Mouse (Mus musculus) heart, embryonic 15.5 days (tissue): ENCODE results near the gene Tbc1d10a. TPM values are rescaled to one million over a fixed set of nuclear protein-coding genes. Genes with fewer than 3 reads are reported as not detected.

ENCODE experiments used
- ATAC-seq: fragments of 200-750 bp; cut with Nextera tagmentation; replicated peaks from 2 replicates; pipeline ENCODE4 v1.8.0; 2017; ENCODE audit warnings: low read depth, moderate TSS enrichment; ENCODE audit not compliant: insufficient number of reproducible peaks, insufficient read depth, low FRiP score
- H3K27ac ChIP-seq: fragments of 300-500 bp; sonication (generic); 2 replicates; pipeline ENCODE4 v1.5.1; 2015; ENCODE audit warnings: mild to moderate bottlenecking, inconsistent platforms
- H3K27me3 ChIP-seq: fragments of 300-500 bp; sonication (generic); 2 replicates; pipeline ENCODE4 v1.6.1; 2015; ENCODE audit warnings: inconsistent platforms
- H3K36me3 ChIP-seq: fragments of 300-500 bp; sonication (generic); 2 replicates; pipeline ENCODE4 v1.6.1; 2015; ENCODE audit warnings: mild to moderate bottlenecking, inconsistent platforms
- H3K4me1 ChIP-seq: fragments of 300-500 bp; sonication (generic); replicated peaks from 2 replicates; pipeline ENCODE4 v1.6.1; 2015; ENCODE audit warnings: inconsistent platforms
- H3K4me2 ChIP-seq: fragments of 300-500 bp; sonication (generic); 2 replicates; pipeline ENCODE4 v1.6.1; 2015; ENCODE audit warnings: inconsistent platforms, mild to moderate bottlenecking, moderate library complexity
- H3K4me3 ChIP-seq: fragments of 300-500 bp; sonication (generic); 2 replicates; pipeline ENCODE4 v1.5.1; 2015; ENCODE audit warnings: mild to moderate bottlenecking, inconsistent platforms
- H3K9ac ChIP-seq: fragments of 300-500 bp; sonication (generic); 2 replicates; pipeline ENCODE4 v1.6.1; 2015; ENCODE audit warnings: mild to moderate bottlenecking, inconsistent platforms
- H3K9me3 ChIP-seq: fragments of 300-500 bp; sonication (generic); replicated peaks from 2 replicates; pipeline ENCODE4 v1.6.1; 2016; ENCODE audit warnings: inconsistent platforms
- WGBS: fragments of 180-500 bp; shearing (Covaris S2); methylation state at CpG from one replicate; pipeline ENCODE4 v1.1.7; 2015; ENCODE audit warnings: mixed read lengths; 5-methylcytosine and 5-hydroxymethylcytosine counted together
- microRNA-seq: library from miRNA; unstranded; fragments of <30 nt; microRNA quantifications from one replicate; pipeline ENCODE4, GENCODE M21; 2016
- polyA plus RNA-seq: library from polyadenylated mRNA; unstranded; fragments of >200 nt; fragmentation: Nextera tagmentation; extraction: Ambion mirVana; gene quantifications from 2 replicates; pipeline ENCODE4 v1.2.1, GENCODE M21; 2015

Tbc1d10a gene
- polyA plus RNA-seq, 1 experiment from 2014 or later, result 13.9 TPM

DNA sequence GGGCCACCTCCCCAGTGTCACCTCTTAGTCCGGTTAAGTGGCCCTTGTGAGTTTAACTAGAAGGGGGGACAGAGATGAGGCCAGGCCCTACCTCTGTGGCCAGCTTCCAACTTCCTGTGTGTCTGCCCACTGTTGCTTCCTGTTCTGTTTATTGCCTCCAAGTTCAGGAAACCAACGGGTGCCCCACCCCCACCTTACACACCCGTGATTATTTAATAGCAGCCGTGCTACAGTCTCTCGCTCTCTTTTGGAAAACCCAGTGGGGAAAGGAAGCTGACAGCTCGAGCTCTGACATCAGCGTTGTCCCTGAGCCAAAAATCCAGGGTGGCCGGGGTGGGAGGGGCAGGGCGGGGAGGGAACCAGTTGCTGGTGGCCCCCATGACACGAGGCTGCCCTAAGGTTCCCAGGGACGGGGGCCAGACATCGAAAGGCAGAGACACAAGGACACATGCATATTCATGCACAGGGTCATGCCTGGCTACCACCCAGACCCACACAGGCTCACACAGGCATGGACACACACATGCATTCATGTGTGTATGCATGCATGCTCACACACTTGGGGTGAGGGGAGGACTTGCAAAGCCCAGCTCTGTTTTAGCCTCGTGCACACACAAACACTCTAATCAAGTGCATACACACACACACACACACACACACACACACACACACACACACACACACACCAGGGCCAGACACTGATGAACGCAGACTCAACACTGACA, 74.0 kb downstream of the Tbc1d10a start:
- Histone ChIP-seq H3K4me2 (peak overlapping the region; percentile 46), H3K27me3 (peaks cover 23% of the 10 kb centered on the region), H3K9ac (no peak overlapping the region), H3K36me3 (no peaks in the 10 kb centered on the region), H3K4me1 (peaks cover 47% of the 10 kb centered on the region), H3K27ac (peak overlapping the region; percentile 31), H3K9me3 (no peaks in the 10 kb centered on the region), H3K4me3 (no peak overlapping the region)
- WGBS, result 19% methylated on average over 14 of the region's 14 CpGs
- ATAC-seq, result no peak

DNA sequence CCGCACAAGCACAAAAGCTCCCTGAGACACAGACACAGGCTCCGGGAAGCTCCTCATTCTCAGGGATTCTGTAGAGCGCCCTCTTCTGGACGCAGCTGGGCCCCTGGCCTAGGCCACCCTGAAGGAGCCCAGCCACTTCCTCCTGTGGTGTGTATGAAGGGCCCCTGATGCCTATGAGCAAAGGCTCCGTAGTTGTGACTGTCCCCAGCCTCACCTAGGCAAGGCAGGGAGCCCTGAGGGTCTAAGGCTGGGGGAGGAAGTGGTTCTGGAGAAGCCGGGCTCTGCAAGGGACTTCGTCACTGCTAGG, 74.6 kb downstream of the Tbc1d10a start:
- Histone ChIP-seq H3K27ac (peak overlapping the region; percentile 31), H3K9me3 (no peaks in the 10 kb centered on the region), H3K36me3 (no peaks in the 10 kb centered on the region), H3K27me3 (peaks cover 27% of the 10 kb centered on the region), H3K9ac (no peak overlapping the region), H3K4me2 (no peak overlapping the region), H3K4me1 (peaks cover 50% of the 10 kb centered on the region), H3K4me3 (no peak overlapping the region)
- 52% methylated on average over 7 of the region's 7 CpGs for WGBS
- no peak for ATAC-seq

DNA sequence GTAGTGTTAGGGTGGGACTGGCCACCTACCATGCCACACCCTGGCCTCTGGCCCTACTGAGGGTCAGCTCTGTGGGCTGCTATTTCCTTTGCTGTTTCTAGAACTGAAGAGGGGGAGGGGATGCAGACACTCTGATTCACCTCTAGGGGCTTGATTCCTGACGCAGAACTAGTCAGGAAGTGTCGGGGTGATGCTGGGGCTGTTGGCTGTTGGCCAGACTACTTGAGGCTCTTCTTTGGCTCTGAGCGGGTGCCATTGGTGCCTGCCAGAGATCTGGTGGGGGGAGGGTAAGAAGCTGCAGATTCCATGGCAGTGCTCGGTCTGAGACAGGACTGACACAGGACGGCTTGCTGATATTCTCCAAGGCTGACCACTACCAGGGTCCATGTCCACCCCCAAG, 75.4 kb downstream of the Tbc1d10a start:
- H3K27ac ChIP-seq, result peak overlapping the region; percentile 31
- H3K27me3 ChIP-seq, result peaks cover 34% of the 10 kb centered on the region
- peaks cover 56% of the 10 kb centered on the region for H3K4me1 ChIP-seq
- ATAC-seq, result peak; percentile 48
- WGBS, result 7% methylated on average over 5 of the region's 5 CpGs
- H3K9me3 ChIP-seq, result no peaks in the 10 kb centered on the region
- H3K4me2 ChIP-seq, result no peak overlapping the region
- no peak overlapping the region for H3K4me3 ChIP-seq
- H3K36me3 ChIP-seq, result no peaks in the 10 kb centered on the region
- no peak overlapping the region for H3K9ac ChIP-seq

DNA sequence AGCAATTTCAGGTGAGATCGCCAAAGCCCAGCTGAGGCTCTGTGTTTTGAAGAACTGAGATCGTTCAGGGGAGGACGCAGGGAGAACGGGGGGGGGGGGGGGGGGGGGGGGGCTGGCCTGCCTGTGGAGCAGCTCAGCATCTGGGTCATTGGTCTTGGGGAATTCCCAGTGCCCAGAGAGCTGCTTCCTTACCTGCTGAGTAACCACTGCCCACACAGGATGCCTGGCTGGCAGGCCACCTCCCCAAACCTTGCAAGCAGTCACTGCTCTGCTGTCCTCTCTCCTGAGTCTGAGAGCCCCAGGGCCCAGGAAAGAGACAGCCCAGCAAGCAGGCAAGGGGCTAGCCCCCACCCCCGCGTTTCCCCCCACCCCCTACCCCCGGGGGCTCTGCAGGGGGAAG, 76.3 kb downstream of the Tbc1d10a start:
- no peak for ATAC-seq
- Histone ChIP-seq H3K9ac (no peak overlapping the region), H3K4me3 (no peak overlapping the region), H3K4me1 (peaks cover 60% of the 10 kb centered on the region), H3K4me2 (no peak overlapping the region), H3K36me3 (no peaks in the 10 kb centered on the region), H3K27ac (no peak overlapping the region), H3K9me3 (no peaks in the 10 kb centered on the region), H3K27me3 (peaks cover 43% of the 10 kb centered on the region)
- WGBS, result 24% methylated on average over 7 of the region's 7 CpGs

DNA sequence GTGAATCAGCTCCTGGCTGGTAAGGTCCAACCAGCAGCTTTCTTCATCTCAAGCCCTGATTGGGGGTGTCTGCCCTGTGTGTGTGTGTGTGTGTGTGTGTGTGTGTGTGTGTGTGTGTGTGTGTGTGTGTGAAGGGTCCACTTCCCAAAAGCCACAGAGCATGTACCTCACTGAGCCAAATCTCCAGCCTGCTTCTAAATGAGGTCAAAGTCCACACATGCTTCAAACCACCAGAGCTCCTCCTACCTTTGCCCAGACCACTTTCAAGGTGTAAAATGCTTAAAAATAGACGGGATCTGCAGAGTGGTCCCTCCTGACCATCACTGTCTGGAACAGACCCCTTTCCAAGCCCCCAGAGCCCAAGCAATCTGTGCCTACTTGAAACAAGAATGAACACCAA, 76.7 kb downstream of the Tbc1d10a start:
- no peak for ATAC-seq
- Histone ChIP-seq H3K36me3 (no peaks in the 10 kb centered on the region), H3K27me3 (peaks cover 47% of the 10 kb centered on the region), H3K27ac (no peak overlapping the region), H3K9me3 (no peaks in the 10 kb centered on the region), H3K4me3 (no peak overlapping the region), H3K4me2 (no peak overlapping the region), H3K9ac (no peak overlapping the region), H3K4me1 (peaks cover 60% of the 10 kb centered on the region)
- WGBS, result 24% methylated on average over 1 of the region's 1 CpGs

DNA sequence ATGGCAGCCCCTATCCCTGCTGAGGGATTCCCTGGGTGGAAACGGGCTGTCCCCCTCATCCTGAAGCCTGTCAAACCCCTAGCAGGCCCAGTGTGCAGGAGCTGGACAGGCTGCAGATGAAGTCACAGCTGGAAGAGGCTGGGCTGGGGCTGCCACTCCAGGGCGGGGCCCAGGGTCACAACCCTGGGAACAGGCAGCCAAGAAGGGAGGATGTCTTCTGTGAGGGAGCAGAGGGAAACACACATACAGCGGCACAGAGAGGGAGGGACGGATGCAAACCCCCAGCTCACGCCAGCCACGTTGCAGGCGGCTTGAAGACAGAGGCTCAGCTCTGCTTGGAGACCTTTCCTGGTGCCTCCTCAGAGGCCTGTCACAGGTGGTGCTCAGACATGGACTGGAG, 77.5 kb downstream of the Tbc1d10a start:
- 45% methylated on average over 7 of the region's 7 CpGs for WGBS
- H3K27me3 ChIP-seq, result peaks cover 55% of the 10 kb centered on the region
- no peak for ATAC-seq

More for the DNA sequence above, 77.5 kb downstream of the Tbc1d10a start:
- no peak overlapping the region for H3K9ac ChIP-seq
- no peaks in the 10 kb centered on the region for H3K36me3 ChIP-seq
- H3K27ac ChIP-seq, result no peak overlapping the region
- no peak overlapping the region for H3K4me3 ChIP-seq
- no peaks in the 10 kb centered on the region for H3K9me3 ChIP-seq
- H3K4me2 ChIP-seq, result no peak overlapping the region
- peaks cover 60% of the 10 kb centered on the region for H3K4me1 ChIP-seq

Small RNA genes lying within 50 kb of the gene (microRNA-seq; reads per million reads assigned to microRNA genes)
- gene Mir3060, result 4.2 reads per million, percentile 15 among the genes with 10 or more reads in this experiment

Other genes with a start within 250 kb of the Tbc1d10a start
- 43.5 and 49.8 TPM in 2 replicates for gene Pes1, start 222.8 kb upstream of the Tbc1d10a start, polyA plus RNA-seq
- not detected in 2 replicates for gene 4930556J24Rik, start 210.0 kb upstream of the Tbc1d10a start, polyA plus RNA-seq
- gene Gal3st1, start 203.2 kb upstream of the Tbc1d10a start, polyA plus RNA-seq, result 0.44 and 1.9 TPM in 2 replicates
- gene Sec14l4, start 155.3 kb upstream of the Tbc1d10a start, polyA plus RNA-seq, result 0.50 and 0.79 TPM in 2 replicates
- gene Sec14l3, start 121.9 kb upstream of the Tbc1d10a start, polyA plus RNA-seq, result 0.72 and 0.93 TPM in 2 replicates
- 32.1 and 32.8 TPM in 2 replicates for gene Mtfp1, start 91.3 kb upstream of the Tbc1d10a start, polyA plus RNA-seq
- 0.78 and 1.5 TPM in 2 replicates for gene Sec14l2, start 63.4 kb upstream of the Tbc1d10a start, polyA plus RNA-seq
- gene Rnf215, start 51.6 kb upstream of the Tbc1d10a start, polyA plus RNA-seq, result 16.1 and 21.1 TPM in 2 replicates
- gene Ccdc157, start 26.5 kb upstream of the Tbc1d10a start, polyA plus RNA-seq, result 4.4 and 5.5 TPM in 2 replicates
- 27.0 and 32.8 TPM in 2 replicates for gene Sf3a1, start 26.4 kb upstream of the Tbc1d10a start, polyA plus RNA-seq
- 6.7 and 13.3 TPM in 2 replicates for gene Castor1, start 31.4 kb downstream of the Tbc1d10a start, polyA plus RNA-seq
- gene Osm, start 49.6 kb downstream of the Tbc1d10a start, polyA plus RNA-seq, result 0.09 and 0.33 TPM in 2 replicates
- 0.23 and 0.55 TPM in 2 replicates for gene Lif, start 70.8 kb downstream of the Tbc1d10a start, polyA plus RNA-seq